Mouse (Mus musculus) 3134 (cell line): ENCODE data around the gene Dpp9.
"Not testable (repeated sequence)": the region's sequence is repeated elsewhere in the genome, so short reads cannot be mapped to it uniquely, and the experiment has no call there.

Experiments
- DNase-seq: peaks from one replicate; pipeline ENCODE4 v3.0.0-alpha.2; 2011; ENCODE audit warnings: low spot score; ENCODE audit not compliant: insufficient read length; ENCODE audit errors: extremely low read depth

Dpp9 gene

GRCm38 (mm10) chr17:56218377-56219191 lies at the start of gene Dpp9:
Gene Dpp9, minus strand, starts transcription at chr17:56218905.
- DNase-seq, result peak; percentile 88

- DNase-seq, result peak; percentile 71
These were observed 47.6 kb upstream of the Dpp9 start for GRCm38 (mm10) chr17:56266271-56266670.

GRCm38 (mm10) chr17:56265869-56266268 lies 47.2 kb upstream of the Dpp9 start:
- peak; percentile 73 for DNase-seq

- DNase-seq, result no peak
These were observed 46.3 kb upstream of the Dpp9 start for GRCm38 (mm10) chr17:56265011-56265410.

- DNase-seq, result peak; percentile 56
These were observed 45.3 kb upstream of the Dpp9 start for GRCm38 (mm10) chr17:56264020-56264419.

- DNase-seq, result no peak
These were observed 44.0 kb upstream of the Dpp9 start for GRCm38 (mm10) chr17:56262645-56263094.

- no peak for DNase-seq
These were observed 42.5 kb upstream of the Dpp9 start for GRCm38 (mm10) chr17:56261166-56261565.

GRCm38 (mm10) chr17:56259301-56260037 lies 40.8 kb upstream of the Dpp9 start:
- DNase-seq, result no peak

GRCm38 (mm10) chr17:56258812-56259211 lies 40.1 kb upstream of the Dpp9 start:
- DNase-seq, result not testable (repeated sequence)

GRCm38 (mm10) chr17:56258269-56258668 lies 39.6 kb upstream of the Dpp9 start:
- DNase-seq, result not testable (repeated sequence)

GRCm38 (mm10) chr17:56257181-56257894 lies 38.6 kb upstream of the Dpp9 start:
- no peak for DNase-seq

- peak; percentile 88 for DNase-seq
These were observed 37.7 kb upstream of the Dpp9 start, which contains the start of gene Fem1a for GRCm38 (mm10) chr17:56256239-56256881. Gene Fem1a, plus strand, starts transcription at chr17:56256810.

- DNase-seq, result peak; percentile 91
These were observed 37.1 kb upstream of the Dpp9 start for GRCm38 (mm10) chr17:56255863-56256238.

GRCm38 (mm10) chr17:56255429-56255828 lies 36.7 kb upstream of the Dpp9 start:
- DNase-seq, result no peak

GRCm38 (mm10) chr17:56254695-56255094 lies 36.0 kb upstream of the Dpp9 start:
- no peak for DNase-seq

GRCm38 (mm10) chr17:56251136-56251829 lies 32.6 kb upstream of the Dpp9 start:
- no peak for DNase-seq

- DNase-seq, result no peak
These were observed 26.9 kb upstream of the Dpp9 start for GRCm38 (mm10) chr17:56245608-56246007.

- DNase-seq, result peak; percentile 53
These were observed 23.1 kb upstream of the Dpp9 start for GRCm38 (mm10) chr17:56241541-56242401.
